Mouse (Mus musculus) macrophage (primary cell): ENCODE results near the gene Polr2l. TPM values are rescaled to one million over a fixed set of nuclear protein-coding genes. Genes with fewer than 3 reads are reported as not detected.

Experiments
- H3K27ac ChIP-seq: fragments of 350-480 bp; formaldehyde crosslinking; 2 replicates; pipeline ENCODE4 v1.9.0; 2021
- H3K36me3 ChIP-seq: fragments of 350-480 bp; formaldehyde crosslinking; 2 replicates; pipeline ENCODE4 v1.9.0; 2021; ENCODE audit errors: inconsistent target
- H3K4me3 ChIP-seq: fragments of 350-480 bp; formaldehyde crosslinking; 2 replicates; pipeline ENCODE4 v1.9.0; 2021; ENCODE audit errors: inconsistent target
- H3K79me2 ChIP-seq: fragments of 350-480 bp; formaldehyde crosslinking; 2 replicates; pipeline ENCODE4 v1.9.0; 2021; ENCODE audit errors: inconsistent target
- WGBS: methylation state at CpG from one replicate; pipeline ENCODE4 v1.1.7; 2026; ENCODE audit warnings: inconsistent platforms; ENCODE audit not compliant: missing documents; 5-methylcytosine and 5-hydroxymethylcytosine counted together
- polyA plus RNA-seq: library from polyadenylated mRNA; stranded (reverse); fragments of 250-400 nt; gene quantifications from 3 replicates; pipeline ENCODE4 v1.2.4, GENCODE M21; 2018; ENCODE audit warnings: inconsistent platforms

The Polr2l gene
- polyA plus RNA-seq, 1 experiment from 2014 or later: 8.3 TPM

DNA sequence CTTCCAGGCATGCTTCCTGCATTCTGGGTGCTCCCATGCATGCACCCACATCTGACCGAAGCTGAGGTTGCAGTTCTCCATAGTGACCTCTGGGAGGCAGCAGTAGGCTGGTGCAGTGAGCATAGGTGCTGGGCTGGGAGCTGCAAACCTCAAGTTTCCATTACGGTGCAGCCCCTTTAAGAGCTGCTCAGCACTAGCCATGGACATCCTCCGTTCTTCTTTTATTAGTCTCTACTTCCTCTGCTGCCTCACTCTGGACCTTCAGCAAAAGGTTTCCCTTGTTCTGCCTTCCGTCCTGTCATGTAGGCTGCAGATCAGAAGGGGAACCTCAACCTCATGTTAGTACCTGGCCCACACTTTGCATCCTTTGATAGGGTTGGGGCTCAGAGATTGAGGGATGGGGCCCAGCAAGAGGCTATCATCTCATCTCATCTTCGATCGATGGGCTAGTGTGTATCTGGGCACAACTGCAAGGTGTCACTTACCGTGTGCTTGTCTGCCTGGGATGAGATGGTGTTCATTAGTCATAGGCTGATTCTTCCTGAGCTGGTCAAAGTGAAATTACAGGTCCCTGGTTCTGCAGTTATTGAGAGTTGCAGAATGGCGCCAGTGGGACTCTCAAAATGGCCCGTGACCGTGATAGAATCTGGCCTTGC is 6.0 kb upstream of the Polr2l start:
- H3K27ac ChIP-seq: no peak overlapping the region
- H3K4me3 ChIP-seq: no peak overlapping the region
- peaks cover 30% of the 10 kb centered on the region; the same call in 1 of the 2 replicates for H3K36me3 ChIP-seq
- WGBS: 26% methylated on average over 10 of the region's 10 CpGs
- H3K79me2 ChIP-seq: peaks cover 59% of the 10 kb centered on the region

DNA sequence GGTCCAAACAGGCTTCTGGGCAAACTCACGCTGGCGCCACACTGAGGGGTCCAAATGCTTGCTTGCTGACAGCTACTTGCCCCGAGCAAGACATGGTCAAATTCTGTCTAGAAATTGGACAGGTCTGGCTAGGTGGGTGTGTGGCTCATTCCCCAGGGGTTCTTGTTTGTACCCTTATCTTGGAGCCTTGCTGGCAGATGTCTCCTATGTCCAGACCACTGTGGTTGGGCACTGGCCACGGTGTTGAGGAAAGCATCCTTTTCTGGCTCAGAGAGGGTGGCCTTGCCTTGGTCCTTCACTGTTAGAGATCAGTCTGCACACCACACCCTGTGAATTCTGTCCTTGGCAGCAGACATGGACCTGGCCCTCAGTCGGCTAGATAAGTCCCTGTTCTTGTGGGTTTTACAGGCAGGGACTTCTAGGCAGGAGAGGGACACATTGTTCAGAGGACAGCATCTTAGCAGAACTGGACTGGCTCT is 3.4 kb upstream of the Polr2l start:
- Histone ChIP-seq H3K27ac (no peak overlapping the region), H3K36me3 (peaks cover 5% of the 10 kb centered on the region; the same call in 1 of the 2 replicates), H3K79me2 (peaks cover 63% of the 10 kb centered on the region), H3K4me3 (no peak overlapping the region)
- WGBS: 43% methylated on average over 5 of the region's 5 CpGs

DNA sequence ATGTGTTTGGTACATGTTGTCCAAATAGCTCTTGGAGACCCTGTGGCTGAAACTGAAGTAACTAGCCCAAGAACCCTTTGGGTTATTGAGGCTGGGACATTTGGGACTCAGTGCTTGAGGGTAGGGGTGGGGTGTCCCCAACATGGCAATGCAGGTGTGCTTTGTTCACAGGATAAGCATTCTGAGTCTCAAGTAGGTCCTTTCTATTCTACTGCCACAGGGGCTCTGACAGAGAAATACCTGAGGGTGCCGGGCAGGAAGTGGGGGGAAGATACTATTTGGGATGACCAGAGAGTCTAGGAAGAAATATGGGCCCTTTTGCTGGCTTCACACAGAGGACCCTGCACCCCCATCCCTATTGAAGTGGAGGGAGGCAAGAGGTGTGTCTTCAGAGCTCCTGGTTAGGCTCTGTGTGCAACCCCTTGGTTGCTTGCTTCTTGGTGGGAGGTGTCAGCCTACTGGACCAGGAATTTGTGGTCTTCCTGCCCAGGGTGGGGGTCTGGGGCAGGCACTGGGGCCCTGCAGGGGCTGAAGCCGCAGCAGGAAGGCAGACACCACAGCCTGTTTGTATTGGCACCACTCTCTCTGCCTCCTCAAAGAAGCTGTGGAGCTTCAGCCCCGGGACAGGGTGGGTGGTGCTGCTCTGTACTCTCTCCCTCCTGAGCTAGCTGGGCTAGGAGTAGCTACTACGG is 2.8 kb upstream of the Polr2l start:
- peaks cover 64% of the 10 kb centered on the region for H3K79me2 ChIP-seq
- peak overlapping the region; percentile 90 for H3K27ac ChIP-seq
- WGBS: 10% methylated on average over 4 of the region's 4 CpGs

DNA sequence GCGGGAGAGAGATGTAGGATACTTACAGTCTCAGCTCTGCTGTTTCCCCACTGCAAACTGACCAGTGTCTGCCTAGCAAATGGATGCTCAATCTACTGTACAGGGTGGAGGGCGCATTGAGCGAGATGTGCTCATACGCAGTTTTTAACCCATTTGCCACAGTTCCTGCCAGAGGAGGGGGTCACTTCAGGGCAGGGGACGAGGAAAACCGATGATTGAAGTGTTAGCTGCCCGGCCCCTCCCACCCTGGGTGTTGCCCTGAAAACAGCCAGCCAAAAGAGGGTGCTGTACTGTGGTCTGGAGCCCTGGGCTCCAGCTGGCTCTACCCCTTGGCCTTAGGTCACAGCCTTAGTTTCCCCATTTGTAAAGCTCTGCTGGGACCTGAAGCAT is 2.0 kb upstream of the Polr2l start:
- 0% methylated on average over 7 of the region's 7 CpGs for WGBS
- Histone ChIP-seq H3K4me3 (peak overlapping the region; percentile 69), H3K36me3 (peaks cover 5% of the 10 kb centered on the region; the same call in 1 of the 2 replicates), H3K27ac (peak overlapping the region; percentile 90), H3K79me2 (peaks cover 66% of the 10 kb centered on the region)

More for the DNA sequence above, 2.8 kb upstream of the Polr2l start:
- Histone ChIP-seq H3K36me3 (0 out of 2 replicates have a peak, but pooled peaks cover 4% of the 10 kb centered on the region), H3K4me3 (peak overlapping the region; percentile 69; the same call in 1 of the 2 replicates)

DNA sequence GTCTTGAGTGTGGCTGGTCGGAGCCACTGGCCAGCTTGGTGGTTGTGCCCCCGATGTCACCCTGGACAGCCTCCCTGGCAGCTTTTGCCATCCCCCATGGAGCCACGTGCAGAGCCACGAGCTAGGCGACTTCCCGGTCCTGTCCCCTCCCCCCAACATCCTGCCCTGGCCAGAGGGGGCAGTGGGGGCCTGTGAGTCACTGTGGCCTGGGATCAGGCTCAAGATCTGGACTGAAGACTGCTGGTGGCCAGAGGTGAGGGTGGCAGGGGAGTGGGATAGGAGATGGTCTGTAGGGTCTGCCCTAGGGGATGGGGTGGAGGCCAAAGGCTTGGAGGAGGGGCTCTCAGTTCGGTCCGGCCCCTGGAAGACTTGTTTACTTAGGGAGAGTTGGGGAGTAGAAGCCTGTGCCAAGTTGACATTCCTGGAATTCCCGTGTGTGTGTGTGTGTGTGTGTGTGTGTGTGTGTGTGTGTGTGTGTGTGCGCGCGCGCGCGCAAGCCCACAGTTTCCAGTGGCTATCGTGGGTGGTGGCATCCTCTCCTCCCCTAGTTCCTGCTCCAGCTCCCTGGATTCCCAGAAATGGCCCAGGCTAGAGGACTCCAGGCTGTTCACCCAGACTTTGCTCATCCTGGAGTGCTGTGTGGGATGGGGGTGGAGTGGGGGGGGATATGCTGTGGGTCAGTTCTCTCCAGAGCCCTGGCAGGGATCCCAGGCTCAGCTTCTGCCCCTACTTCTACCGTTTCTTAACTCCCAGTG is 1.5 kb upstream of the Polr2l start:
- peaks cover 64% of the 10 kb centered on the region for H3K79me2 ChIP-seq
- H3K4me3 ChIP-seq: peak overlapping the region; percentile 69
- 1% methylated on average over 16 of the region's 17 CpGs for WGBS
- H3K27ac ChIP-seq: peak overlapping the region; percentile 90
- H3K36me3 ChIP-seq: peaks cover 5% of the 10 kb centered on the region; the same call in 1 of the 2 replicates

DNA sequence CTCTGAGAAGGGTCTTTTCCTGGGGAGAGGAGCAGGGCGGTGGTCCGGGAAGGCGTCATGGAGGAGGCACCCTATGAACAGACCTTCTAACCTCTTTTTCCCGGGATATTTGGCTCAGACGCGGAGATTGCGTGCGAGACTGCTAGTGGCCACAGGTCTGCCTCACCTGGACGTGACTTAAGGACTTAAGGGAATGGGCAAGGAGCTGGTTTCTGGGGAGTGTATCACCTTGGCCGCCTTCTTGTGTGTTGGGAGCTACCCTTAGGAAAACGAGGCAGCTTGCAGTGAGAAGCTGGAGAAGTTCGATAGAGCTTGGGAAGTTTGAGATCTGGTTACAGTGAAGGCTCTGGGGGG is 850 bp upstream of the Polr2l start:
- Histone ChIP-seq H3K79me2 (peaks cover 62% of the 10 kb centered on the region), H3K36me3 (peaks cover 10% of the 10 kb centered on the region; the same call in 1 of the 2 replicates), H3K4me3 (peak overlapping the region; percentile 69), H3K27ac (peak overlapping the region; percentile 90)
- WGBS: 0% methylated on average over 12 of the region's 12 CpGs

DNA sequence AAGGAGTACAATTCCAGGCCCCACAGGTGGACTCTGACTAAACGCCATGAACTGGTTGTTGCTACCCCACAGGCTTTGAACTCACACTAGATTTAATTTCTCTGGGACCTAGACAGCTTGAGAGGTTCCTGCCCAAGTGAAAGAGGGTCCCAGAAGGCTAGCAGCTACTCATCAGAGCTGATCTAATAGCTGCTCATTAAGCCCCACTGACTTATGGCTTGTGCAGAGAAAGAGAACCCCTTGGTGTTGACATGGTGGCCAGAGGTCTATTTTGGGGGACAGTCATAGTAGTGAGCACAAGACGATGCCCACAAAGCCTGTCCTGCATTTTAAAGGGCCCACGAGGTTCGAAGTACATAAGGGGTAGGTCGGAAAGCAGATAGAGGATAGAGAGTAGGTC is 772 bp downstream of the Polr2l start:
- Histone ChIP-seq H3K4me3 (peak overlapping the region; percentile 91), H3K36me3 (peaks cover 17% of the 10 kb centered on the region; the same call in 1 of the 2 replicates), H3K79me2 (peaks cover 72% of the 10 kb centered on the region), H3K27ac (no peak overlapping the region)
- 8% methylated on average over 5 of the region's 5 CpGs for WGBS

DNA sequence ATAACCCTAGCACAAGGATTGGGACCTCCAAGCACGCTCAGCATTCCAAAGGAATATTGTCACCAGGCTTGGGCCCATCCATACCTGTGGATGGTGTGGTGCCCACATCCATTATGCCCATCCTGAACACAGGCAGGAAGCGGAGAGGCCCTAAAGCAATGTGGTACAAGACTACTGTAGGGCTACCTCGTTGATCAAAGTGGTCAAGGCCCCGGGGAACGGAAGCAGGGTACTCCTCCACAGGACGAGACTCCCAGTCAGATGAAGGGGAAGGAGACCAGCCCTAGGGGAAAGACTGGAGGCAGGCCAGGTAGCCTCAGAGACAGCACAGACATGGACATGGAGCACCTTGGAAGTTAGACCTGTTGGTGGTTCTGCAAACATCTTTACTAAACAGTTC is 2.2 kb downstream of the Polr2l start:
- Histone ChIP-seq H3K27ac (no peak overlapping the region), H3K79me2 (peaks cover 74% of the 10 kb centered on the region), H3K4me3 (no peak overlapping the region), H3K36me3 (peaks cover 17% of the 10 kb centered on the region; the same call in 1 of the 2 replicates)
- 90% methylated on average over 6 of the region's 6 CpGs for WGBS

DNA sequence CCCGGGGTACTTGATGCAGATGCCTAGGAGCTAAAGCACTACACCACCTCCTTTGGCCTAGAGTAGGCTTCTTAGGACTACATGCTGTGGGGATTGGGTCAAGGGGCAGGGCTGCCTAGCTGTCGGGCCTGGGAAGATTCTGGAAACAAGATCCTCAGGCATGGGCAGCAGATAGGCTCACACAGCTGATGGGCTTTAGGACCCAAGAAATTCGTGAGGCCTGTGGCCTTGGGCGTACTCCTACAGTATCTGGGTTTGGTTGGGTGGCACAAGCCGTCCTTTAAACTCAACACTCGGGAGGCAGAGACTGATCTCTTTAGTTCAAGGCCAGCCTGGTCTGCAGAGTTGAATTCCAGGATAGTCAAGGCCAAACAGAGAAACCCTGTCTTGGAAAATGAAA is 2.7 kb downstream of the Polr2l start:
- no peak overlapping the region for H3K27ac ChIP-seq
- peaks cover 17% of the 10 kb centered on the region; the same call in 1 of the 2 replicates for H3K36me3 ChIP-seq
- 89% methylated on average over 6 of the region's 6 CpGs for WGBS

DNA sequence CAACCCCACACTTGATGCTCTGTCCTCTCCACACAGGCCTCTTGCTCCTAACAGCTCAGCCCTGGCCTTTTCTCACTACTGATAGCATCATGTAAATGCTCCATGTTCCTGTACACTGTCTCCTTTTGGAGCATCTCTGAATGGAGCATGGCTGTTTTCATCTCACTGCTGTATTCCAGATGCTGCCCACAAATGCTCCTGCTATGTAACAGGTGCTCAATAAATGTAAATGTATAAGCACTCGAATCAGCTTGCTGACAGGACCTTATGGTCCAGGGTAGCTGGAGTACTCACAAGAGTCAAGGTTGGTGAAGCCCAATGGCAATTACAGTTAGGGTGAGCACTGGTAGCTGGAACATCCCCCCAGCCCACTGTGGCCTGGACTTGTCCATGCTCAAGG is 3.7 kb downstream of the Polr2l start:
- Histone ChIP-seq H3K4me3 (no peak overlapping the region), H3K79me2 (peaks cover 63% of the 10 kb centered on the region), H3K36me3 (peaks cover 17% of the 10 kb centered on the region; the same call in 1 of the 2 replicates), H3K27ac (no peak overlapping the region)
- WGBS: 100% methylated on average over 1 of the region's 1 CpGs

More for the DNA sequence above, 2.7 kb downstream of the Polr2l start:
- no peak overlapping the region for H3K4me3 ChIP-seq
- H3K79me2 ChIP-seq: peaks cover 73% of the 10 kb centered on the region

DNA sequence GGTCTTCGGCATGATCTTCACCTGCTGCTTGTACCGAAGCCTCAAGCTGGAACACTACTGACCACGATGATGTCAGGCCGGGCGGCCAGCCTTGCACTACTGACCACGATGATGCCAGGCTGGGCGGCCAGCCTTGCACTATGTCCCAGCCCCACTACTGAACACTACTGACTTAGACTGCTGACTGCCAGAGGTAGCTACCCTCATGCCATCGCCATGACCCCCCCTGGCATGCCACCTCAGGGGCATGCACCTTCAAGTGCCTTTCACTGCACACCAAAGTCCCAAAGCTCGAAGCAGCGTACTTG is 4.3 kb downstream of the Polr2l start:
- Histone ChIP-seq H3K79me2 (peaks cover 62% of the 10 kb centered on the region), H3K27ac (no peak overlapping the region), H3K4me3 (no peak overlapping the region), H3K36me3 (peaks cover 17% of the 10 kb centered on the region; the same call in 1 of the 2 replicates)
- 89% methylated on average over 8 of the region's 10 CpGs for WGBS

DNA sequence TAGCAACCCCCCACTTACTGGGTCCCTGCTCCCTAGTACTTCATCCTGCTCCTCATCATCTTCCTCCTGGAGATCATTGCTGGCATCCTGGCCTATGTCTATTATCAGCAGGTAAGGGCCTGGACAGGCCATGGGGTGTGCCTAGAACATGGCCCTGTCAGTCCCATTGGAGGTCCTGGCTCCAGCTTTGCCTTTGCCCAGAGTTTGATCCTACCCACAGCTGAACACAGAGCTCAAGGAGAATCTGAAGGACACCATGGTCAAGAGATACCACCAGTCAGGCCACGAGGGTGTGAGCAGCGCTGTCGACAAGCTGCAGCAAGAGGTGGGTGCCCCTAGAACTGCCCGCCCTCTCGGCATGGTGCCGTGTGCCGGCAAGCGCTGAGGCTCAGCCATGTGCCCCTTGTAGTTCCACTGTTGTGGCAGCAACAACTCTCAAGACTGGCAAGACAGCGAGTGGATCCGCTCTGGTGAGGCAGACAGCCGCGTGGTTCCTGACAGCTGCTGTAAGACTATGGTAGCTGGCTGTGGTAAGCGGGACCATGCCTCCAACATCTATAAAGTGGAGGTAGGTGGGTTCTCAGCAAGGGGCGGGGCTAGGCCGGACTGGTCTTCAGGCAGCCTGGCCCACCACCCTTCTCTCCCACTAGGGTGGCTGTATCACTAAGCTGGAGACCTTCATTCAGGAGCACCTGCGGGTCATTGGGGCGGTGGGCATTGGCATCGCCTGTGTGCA is 4.9 kb downstream of the Polr2l start:
- WGBS: 94% methylated on average over 17 of the region's 18 CpGs
- H3K4me3 ChIP-seq: no peak overlapping the region
- H3K36me3 ChIP-seq: peaks cover 17% of the 10 kb centered on the region; the same call in 1 of the 2 replicates
- no peak overlapping the region; the same call in 1 of the 2 replicates for H3K27ac ChIP-seq
- H3K79me2 ChIP-seq: peaks cover 62% of the 10 kb centered on the region

DNA sequence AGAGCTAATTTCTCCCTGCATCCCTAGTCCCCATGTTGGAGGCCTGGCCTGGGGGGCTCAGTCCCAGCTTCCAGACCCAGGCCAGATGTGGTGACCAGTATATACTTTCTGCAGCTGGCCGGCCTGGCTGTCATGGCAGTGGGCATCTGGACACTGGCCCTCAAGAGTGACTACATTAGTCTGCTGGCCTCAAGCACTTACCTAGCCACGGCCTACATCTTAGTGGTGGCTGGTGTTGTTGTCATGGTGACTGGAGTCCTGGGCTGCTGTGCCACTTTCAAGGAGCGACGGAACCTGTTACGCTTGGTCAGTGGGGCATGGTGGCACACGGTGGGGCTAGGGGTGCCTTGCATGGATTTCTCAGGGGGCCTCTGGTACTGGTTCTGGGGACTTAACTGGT is 5.6 kb downstream of the Polr2l start:
- peak overlapping the region; percentile 82 for H3K27ac ChIP-seq

More for the DNA sequence above, 5.6 kb downstream of the Polr2l start:
- Histone ChIP-seq H3K4me3 (peak overlapping the region; percentile 92), H3K79me2 (peaks cover 56% of the 10 kb centered on the region), H3K36me3 (peaks cover 17% of the 10 kb centered on the region; the same call in 1 of the 2 replicates)
- WGBS: 97% methylated on average over 6 of the region's 6 CpGs
